Mouse (Mus musculus): Measurements from ENCODE around the gene Timp3. TPM values are rescaled to one million over a fixed set of nuclear protein-coding genes. Genes with fewer than 3 reads are reported as not detected.
"Not testable (repeated sequence)": the region's sequence is repeated elsewhere in the genome, so short reads cannot be mapped to it uniquely, and the experiment has no call there.

The Timp3 gene
- polyA plus RNA-seq, 1 experiment from 2014 or later: 51.6 TPM

GRCm38 (mm10) chr10:86359208-86359607 is 59.0 kb downstream of the Timp3 start:
- Histone ChIP-seq H3K36me3 (no peaks in the 10 kb centered on the region), H3K27ac (replicated peaks) (peak overlapping the region; percentile 43), H3K4me2 (no peak overlapping the region), H3K4me1 (peaks cover 11% of the 10 kb centered on the region; the same call in 1 of the 2 replicates), H3K27me3 (replicated peaks) (no peaks in the 10 kb centered on the region), H3K9ac (replicated peaks) (no peak overlapping the region), H3K9me3 (replicated peaks) (no peaks in the 10 kb centered on the region), H3K4me3 (replicated peaks) (no peak overlapping the region)
- WGBS: 59% methylated on average over 2 of the region's 2 CpGs
- ATAC-seq (ENCODE audit: low FRiP score): peak; percentile 62; the same call in 1 of the 2 replicates

GRCm38 (mm10) chr10:86359699-86360098 is 59.5 kb downstream of the Timp3 start:
- 58% methylated on average over 4 of the region's 4 CpGs for WGBS
- Histone ChIP-seq H3K27me3 (replicated peaks) (no peaks in the 10 kb centered on the region), H3K36me3 (no peaks in the 10 kb centered on the region), H3K9ac (replicated peaks) (no peak overlapping the region), H3K4me1 (peaks cover 11% of the 10 kb centered on the region; the same call in 1 of the 2 replicates), H3K4me3 (replicated peaks) (no peak overlapping the region), H3K4me2 (no peak overlapping the region), H3K27ac (replicated peaks) (peak overlapping the region; percentile 43; the same call in 1 of the 2 replicates), H3K9me3 (replicated peaks) (no peaks in the 10 kb centered on the region)
- peak; percentile 37; the same call in 1 of the 2 replicates for ATAC-seq (ENCODE audit: low FRiP score)

- Histone ChIP-seq H3K4me3 (replicated peaks) (no peak overlapping the region), H3K27ac (replicated peaks) (no peak overlapping the region), H3K9me3 (replicated peaks) (no peaks in the 10 kb centered on the region), H3K4me2 (no peak overlapping the region), H3K4me1 (peaks cover 16% of the 10 kb centered on the region; the same call in 1 of the 2 replicates), H3K27me3 (replicated peaks) (no peaks in the 10 kb centered on the region), H3K36me3 (no peaks in the 10 kb centered on the region), H3K9ac (replicated peaks) (no peak overlapping the region)
- WGBS: 83% methylated on average over 8 of the region's 8 CpGs
- no peak for ATAC-seq (ENCODE audit: low FRiP score)
These were observed 63.6 kb downstream of the Timp3 start for GRCm38 (mm10) chr10:86363669-86364309.

GRCm38 (mm10) chr10:86365632-86366092 is 65.5 kb downstream of the Timp3 start:
- no peaks in the 10 kb centered on the region for H3K36me3 ChIP-seq
- peak overlapping the region; percentile 41; the same call in 1 of the 2 replicates for H3K27ac ChIP-seq (replicated peaks)
- no peaks in the 10 kb centered on the region for H3K27me3 ChIP-seq (replicated peaks)
- peaks cover 13% of the 10 kb centered on the region for H3K4me1 ChIP-seq
- no peak overlapping the region for H3K4me2 ChIP-seq
- no peak overlapping the region for H3K4me3 ChIP-seq (replicated peaks)
- WGBS: 46% methylated on average over 5 of the region's 5 CpGs
- H3K9ac ChIP-seq (replicated peaks): no peak overlapping the region
- peak; percentile 66 for ATAC-seq (ENCODE audit: low FRiP score)
- H3K9me3 ChIP-seq (replicated peaks): no peaks in the 10 kb centered on the region

- H3K36me3 ChIP-seq: no peaks in the 10 kb centered on the region
- H3K9ac ChIP-seq (replicated peaks): no peak overlapping the region
- no peaks in the 10 kb centered on the region for H3K27me3 ChIP-seq (replicated peaks)
- H3K9me3 ChIP-seq (replicated peaks): no peaks in the 10 kb centered on the region
- H3K27ac ChIP-seq (replicated peaks): no peak overlapping the region
- peaks cover 13% of the 10 kb centered on the region for H3K4me1 ChIP-seq
- 89% methylated on average over 4 of the region's 4 CpGs for WGBS
- H3K4me2 ChIP-seq: no peak overlapping the region
- no peak overlapping the region for H3K4me3 ChIP-seq (replicated peaks)
- no peak for ATAC-seq (ENCODE audit: low FRiP score)
These were observed 67.2 kb downstream of the Timp3 start for GRCm38 (mm10) chr10:86367346-86367745.

GRCm38 (mm10) chr10:86368811-86369210 is 68.6 kb downstream of the Timp3 start:
- Histone ChIP-seq H3K9me3 (replicated peaks) (no peaks in the 10 kb centered on the region), H3K36me3 (no peaks in the 10 kb centered on the region), H3K4me3 (replicated peaks) (no peak overlapping the region), H3K9ac (replicated peaks) (no peak overlapping the region), H3K27me3 (replicated peaks) (no peaks in the 10 kb centered on the region), H3K27ac (replicated peaks) (no peak overlapping the region), H3K4me1 (peaks cover 13% of the 10 kb centered on the region), H3K4me2 (no peak overlapping the region)
- ATAC-seq (ENCODE audit: low FRiP score): no peak
- WGBS: 68% methylated on average over 12 of the region's 12 CpGs

GRCm38 (mm10) chr10:86369346-86369745 is 69.2 kb downstream of the Timp3 start:
- Histone ChIP-seq H3K4me2 (no peak overlapping the region), H3K36me3 (no peaks in the 10 kb centered on the region), H3K9ac (replicated peaks) (no peak overlapping the region), H3K27ac (replicated peaks) (no peak overlapping the region), H3K9me3 (replicated peaks) (no peaks in the 10 kb centered on the region), H3K27me3 (replicated peaks) (no peaks in the 10 kb centered on the region), H3K4me3 (replicated peaks) (no peak overlapping the region), H3K4me1 (peaks cover 13% of the 10 kb centered on the region)
- 74% methylated on average over 4 of the region's 4 CpGs for WGBS
- ATAC-seq (ENCODE audit: low FRiP score): no peak

- Histone ChIP-seq H3K27me3 (replicated peaks) (no peaks in the 10 kb centered on the region), H3K36me3 (no peaks in the 10 kb centered on the region), H3K4me2 (no peak overlapping the region), H3K27ac (replicated peaks) (no peak overlapping the region), H3K9ac (replicated peaks) (no peak overlapping the region), H3K4me1 (peaks cover 15% of the 10 kb centered on the region), H3K4me3 (replicated peaks) (no peak overlapping the region), H3K9me3 (replicated peaks) (no peaks in the 10 kb centered on the region)
- no peak for ATAC-seq (ENCODE audit: low FRiP score)
These were observed 71.4 kb downstream of the Timp3 start for GRCm38 (mm10) chr10:86371561-86371960.

GRCm38 (mm10) chr10:86374061-86374460 is 73.9 kb downstream of the Timp3 start:
- no peaks in the 10 kb centered on the region for H3K9me3 ChIP-seq (replicated peaks)
- WGBS: 89% methylated on average over 2 of the region's 2 CpGs
- ATAC-seq (ENCODE audit: low FRiP score): no peak
- H3K27ac ChIP-seq (replicated peaks): no peak overlapping the region
- H3K27me3 ChIP-seq (replicated peaks): no peaks in the 10 kb centered on the region
- no peak overlapping the region for H3K9ac ChIP-seq (replicated peaks)
- peaks cover 20% of the 10 kb centered on the region for H3K4me1 ChIP-seq
- no peak overlapping the region for H3K4me3 ChIP-seq (replicated peaks)
- H3K4me2 ChIP-seq: no peak overlapping the region
- H3K36me3 ChIP-seq: no peaks in the 10 kb centered on the region

- Histone ChIP-seq H3K4me2 (no peak overlapping the region), H3K4me3 (replicated peaks) (no peak overlapping the region), H3K27ac (replicated peaks) (peak overlapping the region; percentile 60; the same call in 1 of the 2 replicates), H3K9me3 (replicated peaks) (no peaks in the 10 kb centered on the region), H3K4me1 (peaks cover 12% of the 10 kb centered on the region; the same call in 1 of the 2 replicates), H3K27me3 (replicated peaks) (no peaks in the 10 kb centered on the region), H3K36me3 (no peaks in the 10 kb centered on the region), H3K9ac (replicated peaks) (no peak overlapping the region)
- peak; percentile 87 for ATAC-seq (ENCODE audit: low FRiP score)
- 48% methylated on average over 11 of the region's 11 CpGs for WGBS
These were observed 75.7 kb downstream of the Timp3 start for GRCm38 (mm10) chr10:86375903-86376302.

- Histone ChIP-seq H3K9ac (replicated peaks) (no peak overlapping the region), H3K4me2 (no peak overlapping the region), H3K27me3 (replicated peaks) (no peaks in the 10 kb centered on the region), H3K36me3 (no peaks in the 10 kb centered on the region), H3K9me3 (replicated peaks) (no peaks in the 10 kb centered on the region), H3K4me3 (replicated peaks) (no peak overlapping the region), H3K4me1 (peaks cover 12% of the 10 kb centered on the region; the same call in 1 of the 2 replicates), H3K27ac (replicated peaks) (peak overlapping the region; percentile 54)
- ATAC-seq (ENCODE audit: low FRiP score): peak; percentile 87
- 52% methylated on average over 8 of the region's 8 CpGs for WGBS
These were observed 76.4 kb downstream of the Timp3 start for GRCm38 (mm10) chr10:86376392-86377185.

- ATAC-seq (ENCODE audit: low FRiP score): not testable (repeated sequence)
These were observed 78.6 kb downstream of the Timp3 start for GRCm38 (mm10) chr10:86378803-86379202.

More at GRCm38 (mm10) chr10:86378803-86379202, 78.6 kb downstream of the Timp3 start:
- H3K9ac ChIP-seq (replicated peaks); H3K36me3 ChIP-seq; H3K9me3 ChIP-seq (replicated peaks); H3K27ac ChIP-seq (replicated peaks); H3K27me3 ChIP-seq (replicated peaks); H3K4me2 ChIP-seq; H3K4me3 ChIP-seq (replicated peaks): not testable (repeated sequence)
- 89% methylated on average over 2 of the region's 2 CpGs for WGBS
- peaks cover 12% of the 10 kb centered on the region; the same call in 1 of the 2 replicates for H3K4me1 ChIP-seq

Measured in neural tube, embryonic 15.5 days (tissue).